ENCODE assay signal across 25 mouse cellular contexts in the genomic region with DNA sequence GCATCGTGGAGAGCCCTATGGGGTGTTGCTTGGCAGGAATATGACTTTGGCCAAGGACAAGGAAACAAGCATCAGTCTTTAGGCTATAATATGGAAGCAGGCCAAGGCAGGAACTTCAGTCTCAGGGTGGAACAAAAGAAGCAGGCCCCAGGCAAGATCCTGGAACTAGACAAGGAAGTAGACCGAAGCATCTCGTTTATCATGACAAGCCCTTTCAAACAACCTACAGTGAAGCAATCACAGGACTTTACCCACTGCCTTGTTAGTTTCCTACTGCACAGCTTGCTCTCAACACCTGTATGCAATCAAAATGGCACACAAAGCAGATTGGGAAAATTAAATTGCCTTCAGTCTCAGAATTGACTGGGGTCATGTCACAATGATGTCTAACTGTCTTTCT.
A peak's percentile ranks its signal among the peaks of the same experiment; 100 is the strongest.
DNase-seq lines count a peak whose midpoint lies in the region; ATAC-seq and TF ChIP-seq lines count a peak whose summit lies in the region.
"Had no signal": no experiment of that assay in that cellular context is flagged by ENCODE, and none has a peak within 500 bp of the region (broad histone marks: within the 10 kb centered on the region; RNA-seq: fewer than 3 reads in every experiment).

No protein-coding gene starts in this region.

- peak; percentile 5 for DNase-seq in lung, postnatal 0 days (ENCODE audit: low spot score)
- no peak for DNase-seq in lung, adult 18-20 months
- peak; percentile 49 for DNase-seq in ES-CJ7 (ENCODE audit: low read depth, low spot score)
- DNase-seq in brain, embryonic 14.5 days (ENCODE audit: low read depth): peak; percentile 1
- DNase-seq in gastrocnemius, adult 2 months: no peak
- DNase-seq: adrenal gland, adult 8-10 months; adrenal gland, postnatal 25 days; cerebellum, adult 18-20 months; cerebellum, adult 9-10 months; cerebellum, postnatal 14 days; gastrocnemius, postnatal 10 days; gastrocnemius, postnatal 36 days; heart, adult 11 months had no signal

- TF ChIP-seq EP300 in lung, postnatal 0 days (IDR thresholded peaks at IDR 0.05): no peak

- no peaks in the 10 kb centered on the region for H3K36me3 ChIP-seq in lung, postnatal 0 days (ENCODE audit: insufficient read depth, low read length)
- no peaks in the 10 kb centered on the region for H3K36me3 ChIP-seq in intestine, postnatal 0 days (ENCODE audit: control insufficient read depth, insufficient read depth)
- H3K36me3 ChIP-seq: embryonic facial prominence, embryonic 13.5 days; forebrain, embryonic 12.5 days; forebrain, embryonic 15.5 days; G1E; hindbrain, embryonic 12.5 days; hindbrain, embryonic 15.5 days had no signal

- H3K4me2 ChIP-seq in lung, postnatal 0 days (replicated peaks; ENCODE audit: low read depth, low read length): no peak overlapping the region
- H3K4me2 ChIP-seq in intestine, postnatal 0 days (replicated peaks; ENCODE audit: low read depth): no peak overlapping the region
- H3K4me2 ChIP-seq: embryonic facial prominence, embryonic 13.5 days; forebrain, embryonic 12.5 days; forebrain, embryonic 15.5 days; heart, embryonic 11.5 days; hindbrain, embryonic 12.5 days; hindbrain, embryonic 15.5 days had no signal

- no peak overlapping the region for H3K4me3 ChIP-seq in lung, postnatal 0 days (ENCODE audit: low read depth, low read length)
- H3K4me3 ChIP-seq in intestine, postnatal 0 days (ENCODE audit: low read depth, low read length): no peak overlapping the region
- H3K4me3 ChIP-seq in gastrocnemius, adult 2 months: no peak overlapping the region
- H3K4me3 ChIP-seq: embryonic facial prominence, embryonic 13.5 days; erythroblast, embryonic 14.5 days; forebrain, embryonic 12.5 days; forebrain, embryonic 15.5 days; hindbrain, embryonic 12.5 days; hindbrain, embryonic 15.5 days had no signal

- intact Hi-C loops in gastrocnemius, adult 2 months (cut with DNase I): no loop called here

- no peak overlapping the region for H3K9ac ChIP-seq in lung, postnatal 0 days (replicated peaks; ENCODE audit: low read depth)
- no peak overlapping the region for H3K9ac ChIP-seq in intestine, postnatal 0 days (ENCODE audit: low read depth, low read length)
- H3K9ac ChIP-seq: embryonic facial prominence, embryonic 13.5 days; forebrain, embryonic 12.5 days; forebrain, embryonic 15.5 days; hindbrain, embryonic 12.5 days; hindbrain, embryonic 15.5 days had no signal

- no peaks in the 10 kb centered on the region for H3K4me1 ChIP-seq in lung, postnatal 0 days (ENCODE audit: insufficient read depth, low read depth, low read length)
- H3K4me1 ChIP-seq in intestine, postnatal 0 days (replicated peaks; ENCODE audit: control insufficient read depth, insufficient read depth, low read length): no peaks in the 10 kb centered on the region
- H3K4me1 ChIP-seq: embryonic facial prominence, embryonic 13.5 days; forebrain, embryonic 12.5 days; forebrain, embryonic 15.5 days; hindbrain, embryonic 12.5 days; hindbrain, embryonic 15.5 days had no signal

- no peak for TF ChIP-seq POLR2A in brain, embryonic 14.5 days (IDR thresholded peaks at IDR 0.05; ENCODE audit: borderline replicate concordance, extremely low read depth, insufficient read depth, insufficient read length, poor library complexity, severe bottlenecking)

- ATAC-seq in lung, postnatal 0 days: no peak
- peak; percentile 89 for ATAC-seq in intestine, postnatal 0 days
- ATAC-seq in granulocyte monocyte progenitor cell, adult 5-6 weeks (replicated peaks; ENCODE audit: poor library complexity, severe bottlenecking): no peak
- ATAC-seq: activated CD4-positive, CD25-positive, alpha-beta regulatory T cell, adult 4 months; forebrain, embryonic 15.5 days; Patski had no signal

- no peak overlapping the region for H3K27ac ChIP-seq in lung, postnatal 0 days (ENCODE audit: low read length)
- H3K27ac ChIP-seq in intestine, postnatal 0 days (ENCODE audit: low read depth, low read length): no peak overlapping the region
- no peak overlapping the region for H3K27ac ChIP-seq in gastrocnemius, adult 2 months
- H3K27ac ChIP-seq: embryonic facial prominence, embryonic 13.5 days; forebrain, embryonic 12.5 days; forebrain, embryonic 15.5 days; hindbrain, embryonic 12.5 days; hindbrain, embryonic 15.5 days had no signal

- H3K27me3 ChIP-seq in lung, postnatal 0 days (replicated peaks; ENCODE audit: insufficient read depth, low read length): no peaks in the 10 kb centered on the region
- H3K27me3 ChIP-seq in intestine, postnatal 0 days (replicated peaks; ENCODE audit: control insufficient read depth, insufficient read depth, low read length): no peaks in the 10 kb centered on the region
- H3K27me3 ChIP-seq: embryonic facial prominence, embryonic 13.5 days; forebrain, embryonic 12.5 days; forebrain, embryonic 15.5 days; hindbrain, embryonic 12.5 days; hindbrain, embryonic 15.5 days; Patski had no signal

- 54% methylated on average over 3 of the region's 3 CpGs for WGBS in lung, postnatal 0 days
- 46% methylated on average over 3 of the region's 3 CpGs for WGBS in intestine, postnatal 0 days

- TF ChIP-seq CTCF in lung, postnatal 0 days (IDR thresholded peaks at IDR 0.05): no peak
- TF ChIP-seq CTCF in brain, embryonic 14.5 days (IDR thresholded peaks at IDR 0.05; ENCODE audit: borderline replicate concordance, extremely low read depth, insufficient read depth, insufficient read length): no peak
- no peak for TF ChIP-seq CTCF in intestine, postnatal 0 days (IDR thresholded peaks at IDR 0.05; ENCODE audit: low read depth)
- TF ChIP-seq CTCF in gastrocnemius, adult 2 months (IDR thresholded peaks at IDR 0.05): no peak

- no peaks in the 10 kb centered on the region for H3K9me3 ChIP-seq in lung, postnatal 0 days (ENCODE audit: low read length)
- H3K9me3 ChIP-seq in intestine, postnatal 0 days (ENCODE audit: control insufficient read depth): no peaks in the 10 kb centered on the region
- H3K9me3 ChIP-seq: embryonic facial prominence, embryonic 13.5 days; forebrain, embryonic 12.5 days; forebrain, embryonic 15.5 days; G1E; hindbrain, embryonic 12.5 days; hindbrain, embryonic 15.5 days had no signal

Comparison
In these comparisons a context has a peak if more than half of its experiments do, and no peak if none do; other contexts are left out.
1. DNase-seq: peak in lung, postnatal 0 days (single experiment), ES-CJ7 (single experiment) and brain, embryonic 14.5 days (single experiment); none in lung, adult 18-20 months (0 of 2) and gastrocnemius, adult 2 months (single experiment).